Mouse (Mus musculus) midbrain, embryonic 12.5 days (tissue): ENCODE measurements at regions not wholly inside any gene's neighbourhood (a gene's known extent, or its start where the extent isn't known, plus 50 kb on each side); places are given as distances from the start of the nearest gene placed in this dataset.

Source experiments
- ATAC-seq: fragments of 200-750 bp; cut with Nextera tagmentation; 2 replicates; pipeline ENCODE4 v1.8.0; 2017; ENCODE audit warnings: low read depth, moderate TSS enrichment, moderate library complexity; ENCODE audit not compliant: low FRiP score
- H3K27ac ChIP-seq: fragments of 300-500 bp; sonication (generic); replicated peaks from 2 replicates; pipeline ENCODE4 v1.5.1; 2016; ENCODE audit warnings: mild to moderate bottlenecking
- H3K27me3 ChIP-seq: fragments of 300-500 bp; sonication (generic); 2 replicates; pipeline ENCODE4 v1.6.1; 2016; ENCODE audit warnings: mild to moderate bottlenecking
- H3K36me3 ChIP-seq: fragments of 300-500 bp; sonication (generic); 2 replicates; pipeline ENCODE4 v1.6.1; 2016
- H3K4me1 ChIP-seq: fragments of 300-500 bp; sonication (generic); 2 replicates; pipeline ENCODE4 v1.6.1; 2016
- H3K4me2 ChIP-seq: fragments of 300-500 bp; sonication (generic); replicated peaks from 2 replicates; pipeline ENCODE4 v1.6.1; 2016; ENCODE audit warnings: mild to moderate bottlenecking, moderate library complexity
- H3K4me3 ChIP-seq: fragments of 300-500 bp; sonication (generic); 2 replicates; pipeline ENCODE4 v1.5.1; 2016; ENCODE audit warnings: mild to moderate bottlenecking
- H3K9ac ChIP-seq: fragments of 300-500 bp; sonication (generic); replicated peaks from 2 replicates; pipeline ENCODE4 v1.6.1; 2016; ENCODE audit warnings: mild to moderate bottlenecking, moderate library complexity
- H3K9me3 ChIP-seq: fragments of 300-500 bp; sonication (generic); 2 replicates; pipeline ENCODE4 v1.6.1; 2016; ENCODE audit warnings: mild to moderate bottlenecking
- WGBS: fragments of 180-500 bp; shearing (Covaris S2); methylation state at CpG from one replicate; pipeline ENCODE4 v1.1.7; 2016; 5-methylcytosine and 5-hydroxymethylcytosine counted together

- H3K4me2 ChIP-seq, result no peak overlapping the region
- 87% methylated on average over 4 of the region's 4 CpGs for WGBS
- no peak for ATAC-seq
Measured at GRCm38 (mm10) chr13:6153657-6154056, 292.4 kb downstream of the Klf6 start.

GRCm38 (mm10) chr13:6156191-6156590 lies 294.9 kb downstream of the Klf6 start:
- H3K27me3 ChIP-seq, result no peaks in the 10 kb centered on the region; the same call in 1 of the 2 replicates

More at GRCm38 (mm10) chr13:6153657-6154056, 292.4 kb downstream of the Klf6 start:
- Histone ChIP-seq H3K27me3 (no peaks in the 10 kb centered on the region; the same call in 1 of the 2 replicates), H3K27ac (no peak overlapping the region), H3K4me3 (no peak overlapping the region), H3K4me1 (peaks cover 6% of the 10 kb centered on the region), H3K9me3 (no peaks in the 10 kb centered on the region), H3K36me3 (no peaks in the 10 kb centered on the region), H3K9ac (no peak overlapping the region)

GRCm38 (mm10) chr13:6157029-6157428 lies 295.7 kb downstream of the Klf6 start:
- Histone ChIP-seq H3K4me1 (peaks cover 14% of the 10 kb centered on the region), H3K27ac (no peak overlapping the region), H3K4me2 (no peak overlapping the region), H3K4me3 (no peak overlapping the region), H3K9ac (no peak overlapping the region), H3K36me3 (no peaks in the 10 kb centered on the region), H3K9me3 (no peaks in the 10 kb centered on the region), H3K27me3 (no peaks in the 10 kb centered on the region; the same call in 1 of the 2 replicates)
- no peak for ATAC-seq
- 41% methylated on average over 3 of the region's 3 CpGs for WGBS

More at GRCm38 (mm10) chr13:6156191-6156590, 294.9 kb downstream of the Klf6 start:
- H3K4me3 ChIP-seq, result no peak overlapping the region
- no peak for ATAC-seq
- 78% methylated on average over 4 of the region's 4 CpGs for WGBS
- no peak overlapping the region for H3K4me2 ChIP-seq
- H3K9ac ChIP-seq, result no peak overlapping the region
- H3K4me1 ChIP-seq, result peaks cover 14% of the 10 kb centered on the region
- H3K9me3 ChIP-seq, result no peaks in the 10 kb centered on the region
- H3K36me3 ChIP-seq, result no peaks in the 10 kb centered on the region
- no peak overlapping the region for H3K27ac ChIP-seq

GRCm38 (mm10) chr13:6157946-6158345 lies 296.7 kb downstream of the Klf6 start:
- H3K4me1 ChIP-seq, result peaks cover 14% of the 10 kb centered on the region
- no peaks in the 10 kb centered on the region for H3K36me3 ChIP-seq
- WGBS, result 6% methylated on average over 4 of the region's 4 CpGs
- no peaks in the 10 kb centered on the region; the same call in 1 of the 2 replicates for H3K27me3 ChIP-seq
- H3K27ac ChIP-seq, result no peak overlapping the region
- no peak overlapping the region for H3K4me3 ChIP-seq
- no peaks in the 10 kb centered on the region for H3K9me3 ChIP-seq
- H3K9ac ChIP-seq, result no peak overlapping the region
- H3K4me2 ChIP-seq, result no peak overlapping the region
- ATAC-seq, result peak; percentile 91

- H3K4me3 ChIP-seq, result no peak overlapping the region
- H3K27ac ChIP-seq, result peak overlapping the region; percentile 46; the same call in 1 of the 2 replicates
- H3K4me2 ChIP-seq, result no peak overlapping the region
- no peak overlapping the region for H3K9ac ChIP-seq
- no peaks in the 10 kb centered on the region for H3K27me3 ChIP-seq
- no peaks in the 10 kb centered on the region for H3K9me3 ChIP-seq
- H3K36me3 ChIP-seq, result no peaks in the 10 kb centered on the region
- peaks cover 14% of the 10 kb centered on the region for H3K4me1 ChIP-seq
- ATAC-seq, result peak; percentile 82
- WGBS, result 19% methylated on average over 2 of the region's 2 CpGs
Measured at GRCm38 (mm10) chr13:6159412-6159811, 298.1 kb downstream of the Klf6 start.

- Histone ChIP-seq H3K36me3 (no peaks in the 10 kb centered on the region), H3K4me3 (no peak overlapping the region), H3K4me2 (no peak overlapping the region), H3K9me3 (no peaks in the 10 kb centered on the region), H3K4me1 (no peaks in the 10 kb centered on the region), H3K27me3 (no peaks in the 10 kb centered on the region), H3K9ac (no peak overlapping the region), H3K27ac (no peak overlapping the region)
- ATAC-seq, result no peak
- WGBS, result 95% methylated on average over 4 of the region's 4 CpGs
Measured at GRCm38 (mm10) chr13:6165916-6166315, 304.6 kb downstream of the Klf6 start.

- Histone ChIP-seq H3K27ac (no peak overlapping the region), H3K27me3 (no peaks in the 10 kb centered on the region), H3K36me3 (no peaks in the 10 kb centered on the region), H3K9me3 (no peaks in the 10 kb centered on the region), H3K4me3 (no peak overlapping the region), H3K4me2 (no peak overlapping the region), H3K9ac (no peak overlapping the region), H3K4me1 (no peaks in the 10 kb centered on the region)
- 76% methylated on average over 1 of the region's 1 CpGs for WGBS
- no peak for ATAC-seq
Measured at GRCm38 (mm10) chr13:6167055-6167761, 305.9 kb downstream of the Klf6 start.

GRCm38 (mm10) chr13:6173095-6173494 lies 311.8 kb downstream of the Klf6 start:
- ATAC-seq, result no peak
- H3K9me3 ChIP-seq, result no peaks in the 10 kb centered on the region
- no peak overlapping the region for H3K4me2 ChIP-seq

GRCm38 (mm10) chr13:6178362-6179070 lies 317.2 kb downstream of the Klf6 start:
- no peaks in the 10 kb centered on the region for H3K9me3 ChIP-seq
- H3K27me3 ChIP-seq, result no peaks in the 10 kb centered on the region
- H3K9ac ChIP-seq, result no peak overlapping the region
- WGBS, result 85% methylated on average over 9 of the region's 9 CpGs
- no peaks in the 10 kb centered on the region for H3K36me3 ChIP-seq
- no peak overlapping the region for H3K4me2 ChIP-seq
- H3K4me3 ChIP-seq, result no peak overlapping the region
- H3K4me1 ChIP-seq, result no peaks in the 10 kb centered on the region
- ATAC-seq, result no peak
- no peak overlapping the region for H3K27ac ChIP-seq

More at GRCm38 (mm10) chr13:6173095-6173494, 311.8 kb downstream of the Klf6 start:
- no peaks in the 10 kb centered on the region for H3K27me3 ChIP-seq
- H3K9ac ChIP-seq, result no peak overlapping the region
- no peak overlapping the region for H3K27ac ChIP-seq
- H3K4me1 ChIP-seq, result 0 out of 2 replicates have a peak, but pooled peaks cover 2% of the 10 kb centered on the region
- H3K4me3 ChIP-seq, result no peak overlapping the region
- H3K36me3 ChIP-seq, result no peaks in the 10 kb centered on the region

GRCm38 (mm10) chr13:6189133-6189532 lies 327.9 kb downstream of the Klf6 start:
- H3K27me3 ChIP-seq, result no peaks in the 10 kb centered on the region
- no peak overlapping the region for H3K4me2 ChIP-seq
- no peak overlapping the region for H3K9ac ChIP-seq
- H3K9me3 ChIP-seq, result no peaks in the 10 kb centered on the region
- 69% methylated on average over 3 of the region's 3 CpGs for WGBS
- H3K4me1 ChIP-seq, result peaks cover 8% of the 10 kb centered on the region; the same call in 1 of the 2 replicates
- no peaks in the 10 kb centered on the region for H3K36me3 ChIP-seq
- ATAC-seq, result no peak
- H3K27ac ChIP-seq, result no peak overlapping the region
- no peak overlapping the region for H3K4me3 ChIP-seq

- Histone ChIP-seq H3K27me3 (no peaks in the 10 kb centered on the region), H3K4me1 (peaks cover 11% of the 10 kb centered on the region; the same call in 1 of the 2 replicates), H3K9ac (no peak overlapping the region), H3K4me2 (no peak overlapping the region), H3K9me3 (no peaks in the 10 kb centered on the region), H3K27ac (no peak overlapping the region), H3K4me3 (no peak overlapping the region), H3K36me3 (no peaks in the 10 kb centered on the region)
- WGBS, result 31% methylated on average over 7 of the region's 7 CpGs
- no peak for ATAC-seq
Measured at GRCm38 (mm10) chr13:6189566-6189965, 328.3 kb downstream of the Klf6 start.

GRCm38 (mm10) chr13:6191186-6191914 lies 330.1 kb downstream of the Klf6 start:
- ATAC-seq, result peak; percentile 27; the same call in 1 of the 2 replicates
- Histone ChIP-seq H3K4me1 (peaks cover 11% of the 10 kb centered on the region; the same call in 1 of the 2 replicates), H3K4me2 (no peak overlapping the region), H3K9ac (no peak overlapping the region), H3K27ac (no peak overlapping the region), H3K27me3 (no peaks in the 10 kb centered on the region), H3K36me3 (no peaks in the 10 kb centered on the region), H3K9me3 (no peaks in the 10 kb centered on the region), H3K4me3 (no peak overlapping the region)
- WGBS, result 81% methylated on average over 7 of the region's 7 CpGs
